Mouse (Mus musculus): ENCODE data around the gene A930009A15Rik.
A peak's percentile ranks its signal among the peaks of the same experiment; 100 is the strongest.

A930009A15Rik gene

GRCm38 (mm10) chr10:115569712-115570491, at the start of gene A930009A15Rik:
Gene A930009A15Rik (plus strand): TSS chr10:115569986.
- no peak for DNase-seq (ENCODE audit: low read depth, low spot score)

GRCm38 (mm10) chr10:115520200-115521080, 49.3 kb upstream of the A930009A15Rik start:
- DNase-seq (ENCODE audit: low read depth, low spot score): peak; percentile 17

GRCm38 (mm10) chr10:115521081-115521451, 48.7 kb upstream of the A930009A15Rik start:
- DNase-seq (ENCODE audit: low read depth, low spot score): no peak

GRCm38 (mm10) chr10:115528892-115529291, 40.9 kb upstream of the A930009A15Rik start:
- no peak for DNase-seq (ENCODE audit: low read depth, low spot score)

- DNase-seq (ENCODE audit: low read depth, low spot score): peak; percentile 12
Observed at GRCm38 (mm10) chr10:115529768-115530167, 40.0 kb upstream of the A930009A15Rik start.

- no peak for DNase-seq (ENCODE audit: low read depth, low spot score)
Observed at GRCm38 (mm10) chr10:115530746-115531145, 39.0 kb upstream of the A930009A15Rik start.

GRCm38 (mm10) chr10:115542917-115543316, 26.9 kb upstream of the A930009A15Rik start:
- no peak for DNase-seq (ENCODE audit: low read depth, low spot score)

GRCm38 (mm10) chr10:115550253-115550652, 19.5 kb upstream of the A930009A15Rik start:
- no peak for DNase-seq (ENCODE audit: low read depth, low spot score)

- no peak for DNase-seq (ENCODE audit: low read depth, low spot score)
Observed at GRCm38 (mm10) chr10:115551069-115551468, 18.7 kb upstream of the A930009A15Rik start.

GRCm38 (mm10) chr10:115553352-115554113, 16.3 kb upstream of the A930009A15Rik start:
- DNase-seq (ENCODE audit: low read depth, low spot score): no peak

- DNase-seq (ENCODE audit: low read depth, low spot score): no peak
Observed at GRCm38 (mm10) chr10:115555191-115555765, 14.5 kb upstream of the A930009A15Rik start.

- DNase-seq (ENCODE audit: low read depth, low spot score): peak; percentile 52
Observed at GRCm38 (mm10) chr10:115556738-115557242, 13.0 kb upstream of the A930009A15Rik start.

- no peak for DNase-seq (ENCODE audit: low read depth, low spot score)
Observed at GRCm38 (mm10) chr10:115561136-115561880, 8.5 kb upstream of the A930009A15Rik start.

GRCm38 (mm10) chr10:115562911-115563686, 6.7 kb upstream of the A930009A15Rik start:
- DNase-seq (ENCODE audit: low read depth, low spot score): no peak

GRCm38 (mm10) chr10:115563961-115564360, 5.8 kb upstream of the A930009A15Rik start:
- DNase-seq (ENCODE audit: low read depth, low spot score): no peak

GRCm38 (mm10) chr10:115570577-115570976, 791 bp downstream of the A930009A15Rik start:
- DNase-seq (ENCODE audit: low read depth, low spot score): no peak

- DNase-seq (ENCODE audit: low read depth, low spot score): no peak
Observed at GRCm38 (mm10) chr10:115571317-115571716, 1.5 kb downstream of the A930009A15Rik start.

GRCm38 (mm10) chr10:115571734-115572440, 2.1 kb downstream of the A930009A15Rik start:
- no peak for DNase-seq (ENCODE audit: low read depth, low spot score)

- no peak for DNase-seq (ENCODE audit: low read depth, low spot score)
Observed at GRCm38 (mm10) chr10:115579076-115579475, 9.3 kb downstream of the A930009A15Rik start.

All from R1 (cell line).